Mouse (Mus musculus) embryonic facial prominence, embryonic 11.5 days (tissue): ENCODE data around the gene Tmem178b. TPM values are rescaled to one million over a fixed set of nuclear protein-coding genes. Genes with fewer than 3 reads are reported as not detected.

Experiments used
- ATAC-seq: fragments of 200-750 bp; cut with Nextera tagmentation; replicated peaks from 2 replicates; pipeline ENCODE4 v1.8.0; 2017; ENCODE audit warnings: low read depth; ENCODE audit not compliant: insufficient number of reproducible peaks, low FRiP score, low TSS enrichment
- DNase-seq: peaks from one replicate; pipeline ENCODE4 v3.0.0-alpha.2; 2015; ENCODE audit warnings: low spot score
- H3K27ac ChIP-seq: fragments of 300-500 bp; sonication (generic); replicated peaks from 2 replicates; pipeline ENCODE4 v1.5.1; 2014; ENCODE audit warnings: mild to moderate bottlenecking, low read depth, low read length, control low read depth
- H3K27me3 ChIP-seq: fragments of 300-500 bp; sonication (generic); 2 replicates; pipeline ENCODE4 v1.6.1; 2014; ENCODE audit warnings: mild to moderate bottlenecking, low read length, moderate library complexity, mixed read lengths; ENCODE audit not compliant: control insufficient read depth, insufficient read depth
- H3K36me3 ChIP-seq: fragments of 300-500 bp; sonication (generic); replicated peaks from 2 replicates; pipeline ENCODE4 v1.6.1; 2014; ENCODE audit warnings: low read depth, mild to moderate bottlenecking, low read length, moderate library complexity, mixed read lengths; ENCODE audit not compliant: control insufficient read depth, insufficient read depth
- H3K4me1 ChIP-seq: fragments of 300-500 bp; sonication (generic); 2 replicates; pipeline ENCODE4 v1.6.1; 2014; ENCODE audit warnings: low read length, mixed read lengths; ENCODE audit not compliant: control insufficient read depth, insufficient read depth
- H3K4me2 ChIP-seq: fragments of 300-500 bp; sonication (generic); 2 replicates; pipeline ENCODE4 v1.6.1; 2014; ENCODE audit warnings: low read depth, mild to moderate bottlenecking, control low read depth, low read length, moderate library complexity
- H3K4me3 ChIP-seq: fragments of 300-500 bp; sonication (generic); 2 replicates; pipeline ENCODE4 v1.5.1; 2014; ENCODE audit warnings: low read depth, low read length, control low read depth
- H3K9ac ChIP-seq: fragments of 300-500 bp; sonication (generic); replicated peaks from 2 replicates; pipeline ENCODE4 v1.6.1; 2014; ENCODE audit warnings: mild to moderate bottlenecking, control low read depth, low read length
- H3K9me3 ChIP-seq: fragments of 300-500 bp; sonication (generic); replicated peaks from 2 replicates; pipeline ENCODE4 v1.6.1; 2016; ENCODE audit warnings: mild to moderate bottlenecking, low read length, inconsistent platforms, mixed read lengths; ENCODE audit not compliant: control insufficient read depth
- WGBS: fragments of 180-500 bp; shearing (Covaris S2); extraction: QIAGEN DNeasy Blood & Tissue Kit; methylation state at CpG from one replicate; pipeline ENCODE4 v1.1.7; 2014; 5-methylcytosine and 5-hydroxymethylcytosine counted together
- polyA plus RNA-seq: library from polyadenylated mRNA; unstranded; fragments of >200 nt; fragmentation: Nextera tagmentation; extraction: Ambion mirVana; gene quantifications from 2 replicates; pipeline ENCODE4 v1.2.1, GENCODE M21; 2014

The Tmem178b gene
- polyA plus RNA-seq, 1 experiment from 2014 or later, result 1.7 TPM

DNA sequence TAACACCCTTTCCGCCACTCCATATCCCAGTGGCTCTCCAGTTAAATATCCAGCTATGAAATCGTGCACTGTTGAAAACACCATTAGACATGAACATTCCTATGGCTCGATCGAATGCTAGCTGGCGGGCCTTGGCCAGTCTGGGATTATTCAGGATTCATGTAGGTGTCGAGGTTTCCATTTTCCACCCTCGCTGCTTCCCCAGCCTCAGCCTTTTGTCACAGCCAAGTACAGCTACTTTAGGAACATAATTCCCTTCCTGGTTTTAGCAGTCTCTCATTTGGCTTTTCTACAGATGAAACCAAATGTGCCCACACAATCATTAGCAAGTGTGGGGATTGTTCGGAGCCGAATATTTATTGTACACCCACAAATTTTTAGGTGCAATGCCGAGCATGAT is 239.4 kb downstream of the Tmem178b start:
- no peak for ATAC-seq

DNA sequence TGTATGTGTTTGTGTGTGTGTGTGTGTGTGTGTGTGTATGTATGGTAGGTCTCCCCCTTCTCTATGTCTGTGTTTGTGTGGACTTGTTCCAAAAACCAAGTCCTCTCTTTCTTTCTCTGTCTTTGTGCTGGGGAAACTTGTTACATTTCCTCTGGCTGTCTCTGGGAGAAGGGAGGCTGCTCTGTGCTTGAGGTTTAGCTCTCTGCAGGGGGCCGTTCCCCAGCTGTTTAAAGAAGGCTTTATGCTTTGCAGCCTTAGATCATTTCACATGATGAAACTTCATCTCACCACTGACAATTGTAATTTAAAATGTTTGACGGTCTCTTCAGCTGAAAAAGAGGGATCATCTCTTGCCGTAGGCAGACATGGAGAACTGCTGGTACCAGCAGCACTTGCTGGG is 243.2 kb downstream of the Tmem178b start:
- Histone ChIP-seq H3K9me3 (no peaks in the 10 kb centered on the region), H3K27ac (no peak overlapping the region), H3K27me3 (no peaks in the 10 kb centered on the region), H3K4me3 (no peak overlapping the region), H3K4me1 (no peaks in the 10 kb centered on the region), H3K9ac (no peak overlapping the region), H3K36me3 (no peaks in the 10 kb centered on the region), H3K4me2 (no peak overlapping the region)
- DNase-seq (no peak), ATAC-seq (no peak)
- 49% methylated on average over 3 of the region's 3 CpGs for WGBS

More for the DNA sequence above, 239.4 kb downstream of the Tmem178b start:
- H3K4me3 ChIP-seq, result no peak overlapping the region
- 88% methylated on average over 10 of the region's 10 CpGs for WGBS
- no peaks in the 10 kb centered on the region for H3K27me3 ChIP-seq
- no peak overlapping the region for H3K9ac ChIP-seq
- no peak overlapping the region for H3K4me2 ChIP-seq
- DNase-seq, result no peak
- H3K4me1 ChIP-seq, result no peaks in the 10 kb centered on the region
- no peak overlapping the region for H3K27ac ChIP-seq
- H3K9me3 ChIP-seq, result no peaks in the 10 kb centered on the region
- H3K36me3 ChIP-seq, result no peaks in the 10 kb centered on the region

DNA sequence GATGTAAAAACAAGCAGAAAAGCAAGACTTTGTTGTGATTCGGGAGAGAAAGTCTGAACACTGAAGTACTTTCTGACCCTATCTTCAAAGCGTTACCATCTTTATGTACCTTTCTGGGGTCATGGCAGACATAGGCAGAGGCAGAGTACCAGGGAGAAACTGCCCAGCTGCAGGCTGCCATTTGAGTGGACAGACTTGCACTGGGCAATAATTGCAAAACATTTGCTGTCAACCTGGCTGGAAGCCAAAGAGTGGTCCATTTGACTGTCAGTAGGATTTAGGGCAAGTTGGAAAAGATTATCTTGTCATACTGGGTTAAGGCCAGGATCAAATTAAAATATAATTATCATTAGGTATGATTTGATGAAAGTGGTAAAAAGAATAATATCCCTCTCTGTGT is 247.1 kb downstream of the Tmem178b start:
- no peak for ATAC-seq
- 87% methylated on average over 2 of the region's 2 CpGs for WGBS
- Histone ChIP-seq H3K9me3 (no peaks in the 10 kb centered on the region), H3K27me3 (no peaks in the 10 kb centered on the region), H3K4me2 (no peak overlapping the region), H3K9ac (no peak overlapping the region), H3K4me3 (no peak overlapping the region), H3K27ac (no peak overlapping the region), H3K4me1 (no peaks in the 10 kb centered on the region), H3K36me3 (no peaks in the 10 kb centered on the region)
- no peak for DNase-seq

DNA sequence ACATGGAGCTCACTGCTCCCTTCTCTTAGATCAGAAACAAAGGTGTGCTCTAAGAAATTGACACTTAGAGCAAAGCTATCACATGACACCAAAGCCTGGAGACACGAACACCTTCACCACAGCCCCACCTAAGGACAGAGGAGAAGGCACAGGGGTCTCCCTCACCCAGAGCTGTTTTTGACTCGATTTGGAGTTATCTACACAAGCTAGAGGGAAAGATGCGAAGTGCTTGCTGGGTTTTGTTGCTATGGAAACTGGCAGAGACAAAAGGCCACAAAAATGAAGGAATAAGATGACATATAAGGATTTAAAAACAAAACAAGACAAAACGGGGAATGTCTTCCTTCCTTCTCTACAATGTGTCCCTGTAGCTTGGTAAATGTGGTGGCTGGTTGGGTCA is 248.4 kb downstream of the Tmem178b start:
- 64% methylated on average over 4 of the region's 4 CpGs for WGBS
- Histone ChIP-seq H3K9me3 (no peaks in the 10 kb centered on the region), H3K9ac (no peak overlapping the region), H3K4me2 (no peak overlapping the region), H3K4me3 (no peak overlapping the region), H3K27ac (no peak overlapping the region), H3K4me1 (no peaks in the 10 kb centered on the region), H3K27me3 (no peaks in the 10 kb centered on the region), H3K36me3 (no peaks in the 10 kb centered on the region)
- ATAC-seq (no peak), DNase-seq (no peak)

DNA sequence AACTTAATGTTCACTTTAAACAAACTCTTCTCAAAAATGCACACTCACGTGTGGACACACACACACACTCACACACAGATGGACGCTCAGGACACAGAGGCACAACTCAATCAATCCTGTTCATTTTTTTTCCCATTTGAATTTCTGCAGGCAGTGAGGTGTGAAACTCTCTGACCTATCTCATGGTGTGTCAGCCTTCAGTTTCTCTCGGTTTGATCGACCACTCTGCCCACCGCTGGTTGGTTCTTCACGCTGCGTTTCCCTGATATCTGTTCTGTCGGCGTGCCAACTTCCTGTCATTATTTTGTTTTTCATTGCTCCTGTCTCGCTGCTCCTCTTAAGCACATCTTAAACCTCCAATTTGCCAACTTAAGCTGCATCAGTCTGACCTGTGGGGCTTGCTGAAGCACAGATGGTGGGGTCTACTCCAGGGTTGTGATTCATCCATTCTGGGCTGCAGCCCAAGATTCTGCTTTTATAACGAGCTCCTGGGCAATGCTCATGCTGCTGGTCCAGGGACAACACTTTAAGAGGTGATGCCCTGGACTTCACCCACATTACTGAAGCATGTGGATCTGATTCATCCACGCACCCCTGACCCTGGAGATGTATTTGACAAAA is 250.1 kb downstream of the Tmem178b start:
- Histone ChIP-seq H3K4me1 (no peaks in the 10 kb centered on the region), H3K9ac (no peak overlapping the region), H3K9me3 (no peaks in the 10 kb centered on the region), H3K27ac (no peak overlapping the region), H3K27me3 (no peaks in the 10 kb centered on the region), H3K4me2 (no peak overlapping the region), H3K4me3 (no peak overlapping the region), H3K36me3 (no peaks in the 10 kb centered on the region)
- ATAC-seq (no peak), DNase-seq (no peak)
- WGBS, result 83% methylated on average over 12 of the region's 12 CpGs

DNA sequence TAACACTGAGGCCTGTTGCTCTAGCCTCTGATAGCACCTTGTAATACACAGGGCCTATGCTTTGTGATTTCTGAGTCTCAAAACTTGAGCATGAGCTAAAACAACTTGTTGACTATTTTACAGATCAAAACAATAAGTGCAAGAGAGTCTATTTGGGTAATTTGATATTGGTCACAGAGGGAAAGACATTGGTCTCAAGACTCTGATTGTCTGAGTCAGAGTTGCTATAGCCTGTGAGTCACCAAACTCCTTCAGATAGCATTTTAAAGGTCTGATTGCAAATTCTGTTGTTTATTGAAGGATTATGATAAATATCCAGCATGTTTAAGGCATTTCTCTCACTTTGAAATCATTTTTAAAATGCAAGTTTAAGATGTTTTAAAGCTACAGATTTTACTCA is 250.9 kb downstream of the Tmem178b start:
- H3K27ac ChIP-seq, result no peak overlapping the region
- ATAC-seq, result no peak

DNA sequence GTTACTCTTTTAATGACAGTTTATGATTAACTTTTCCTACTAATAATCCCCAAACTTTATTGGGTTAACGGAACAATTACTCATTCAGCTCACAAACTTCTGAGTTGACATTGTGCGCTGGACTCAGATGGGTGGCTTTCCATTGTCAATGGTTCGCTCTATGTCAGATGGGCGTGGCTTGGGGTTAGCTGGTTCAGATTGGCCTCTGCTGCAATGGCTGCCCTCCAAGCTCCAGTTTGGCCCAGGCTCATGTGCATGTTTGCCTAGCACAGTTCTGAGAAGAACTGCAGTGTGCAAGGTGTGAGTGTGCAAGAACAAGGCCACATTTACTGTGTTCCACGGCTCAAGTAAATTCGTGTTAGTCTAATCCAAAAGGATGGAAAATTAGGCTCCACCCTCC is 255.6 kb downstream of the Tmem178b start:
- no peak for DNase-seq
- 89% methylated on average over 6 of the region's 6 CpGs for WGBS
- Histone ChIP-seq H3K9me3 (no peaks in the 10 kb centered on the region), H3K27ac (no peak overlapping the region), H3K4me3 (no peak overlapping the region), H3K36me3 (no peaks in the 10 kb centered on the region), H3K4me2 (no peak overlapping the region), H3K27me3 (no peaks in the 10 kb centered on the region), H3K4me1 (no peaks in the 10 kb centered on the region), H3K9ac (no peak overlapping the region)
- no peak for ATAC-seq

More for the DNA sequence above, 250.9 kb downstream of the Tmem178b start:
- H3K4me1 ChIP-seq, result no peaks in the 10 kb centered on the region
- no peak for DNase-seq
- H3K27me3 ChIP-seq, result no peaks in the 10 kb centered on the region
- no peaks in the 10 kb centered on the region for H3K9me3 ChIP-seq
- H3K4me3 ChIP-seq, result no peak overlapping the region
- H3K9ac ChIP-seq, result no peak overlapping the region
- H3K36me3 ChIP-seq, result no peaks in the 10 kb centered on the region
- H3K4me2 ChIP-seq, result no peak overlapping the region

DNA sequence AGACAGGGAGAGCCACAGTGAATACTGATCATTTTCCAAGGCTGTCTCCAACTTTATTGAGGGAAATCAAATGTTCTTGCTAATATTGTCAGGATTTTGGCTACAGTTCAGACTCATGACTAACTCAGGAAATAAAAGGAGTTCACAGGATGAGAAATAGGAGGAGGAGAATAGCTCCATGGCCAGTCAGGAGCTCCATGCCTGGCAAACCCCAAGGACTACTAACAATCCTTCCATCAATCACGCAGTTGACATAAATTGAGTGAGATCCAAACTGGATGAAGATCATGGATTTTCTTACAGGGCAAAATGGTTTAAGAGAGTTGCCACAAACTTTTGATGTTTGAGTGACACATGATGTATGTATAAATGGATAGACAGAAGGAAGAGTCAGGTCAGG is 258.9 kb downstream of the Tmem178b start:
- Histone ChIP-seq H3K9me3 (no peaks in the 10 kb centered on the region), H3K4me1 (no peaks in the 10 kb centered on the region), H3K9ac (no peak overlapping the region), H3K4me2 (no peak overlapping the region), H3K27ac (no peak overlapping the region), H3K36me3 (no peaks in the 10 kb centered on the region), H3K27me3 (no peaks in the 10 kb centered on the region), H3K4me3 (no peak overlapping the region)
- 97% methylated on average over 1 of the region's 1 CpGs for WGBS
- no peak for ATAC-seq
- no peak for DNase-seq
